Mouse (Mus musculus) T-helper 2 cell (primary cell): ENCODE measurements around the gene Ctsw.

Experiments
- in situ Hi-C: fragments of 300-600 bp; cut with MboI, MseI; formaldehyde crosslinking; loops from one replicate; pipeline ENCODE4 v1.15.1; 2025; ENCODE audit warnings: high pct_unique_total_duplicates

Gene Ctsw

GRCm38 (mm10) chr19:5488878-5489571 lies 20.7 kb upstream of the Ctsw start:
- in situ Hi-C loops = no loop called here

DNA sequence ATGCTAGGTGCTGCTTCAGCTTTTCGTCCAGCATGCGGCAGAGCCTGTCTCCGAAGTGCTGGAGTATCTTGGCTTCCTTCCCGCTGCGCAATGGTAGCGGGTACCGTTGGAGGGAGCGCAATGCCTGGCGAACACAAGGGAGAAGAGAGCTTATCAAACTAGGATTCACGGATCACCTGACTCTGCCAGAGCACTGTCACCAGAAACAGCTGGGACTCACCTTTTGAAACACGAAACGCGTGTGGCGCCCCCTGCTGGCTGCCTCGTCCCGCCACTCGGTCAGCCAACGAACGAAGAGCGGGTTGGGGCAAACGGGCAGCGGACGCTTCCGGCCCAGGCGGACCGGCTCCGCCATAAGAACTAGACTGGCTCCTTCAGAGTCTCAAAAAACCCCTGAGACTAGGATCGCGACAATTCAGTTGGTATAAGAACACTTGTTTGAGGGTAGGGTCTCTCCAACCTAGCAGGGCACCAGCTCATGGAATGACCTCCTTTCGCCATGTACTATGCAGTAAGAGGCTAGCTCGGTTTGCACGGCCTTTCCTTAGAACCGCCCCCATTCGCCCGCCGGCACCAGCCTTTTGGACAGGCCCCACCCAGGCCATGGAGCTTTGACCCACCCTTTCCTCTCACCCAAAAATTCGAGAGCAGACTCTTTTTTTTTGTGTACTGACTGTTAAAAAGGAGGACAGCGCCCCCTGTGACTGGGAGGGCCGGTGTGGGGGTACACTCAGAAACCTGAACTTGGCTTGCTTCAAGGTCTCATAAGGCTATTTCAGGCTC lies 19.7 kb upstream of the Ctsw start, which contains the start of gene Mus81:
Gene Mus81, minus strand, starts transcription at position 635 of the 783 bp plus-strand sequence.
- in situ Hi-C loops = no loop called here

DNA sequence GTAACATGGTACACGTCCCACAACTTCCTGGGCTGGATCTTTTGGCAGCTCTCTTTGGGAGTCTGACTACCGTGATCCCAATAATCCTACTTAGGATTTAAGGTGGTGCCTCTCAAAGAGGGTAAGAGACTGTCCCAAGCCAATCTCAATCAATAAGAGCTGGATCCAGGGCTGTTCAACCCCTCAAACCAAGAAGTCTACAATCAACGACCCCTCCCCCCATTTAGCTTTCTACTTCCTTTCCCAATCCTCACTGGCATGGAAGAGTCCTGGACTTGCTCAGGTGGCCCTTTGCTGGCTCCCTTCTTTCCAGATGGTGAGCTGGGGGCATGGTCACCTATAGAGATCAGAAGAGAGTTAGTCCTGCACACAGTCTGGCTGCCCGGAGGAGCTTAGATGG lies 18.5 kb upstream of the Ctsw start:
- in situ Hi-C loops = no loop called here

GRCm38 (mm10) chr19:5486286-5486685 lies 18.0 kb upstream of the Ctsw start:
- in situ Hi-C loops = no loop called here

GRCm38 (mm10) chr19:5485821-5486220 lies 17.5 kb upstream of the Ctsw start:
- in situ Hi-C loops = no loop called here

GRCm38 (mm10) chr19:5485371-5485770 lies 17.1 kb upstream of the Ctsw start:
- in situ Hi-C loops = no loop called here

DNA sequence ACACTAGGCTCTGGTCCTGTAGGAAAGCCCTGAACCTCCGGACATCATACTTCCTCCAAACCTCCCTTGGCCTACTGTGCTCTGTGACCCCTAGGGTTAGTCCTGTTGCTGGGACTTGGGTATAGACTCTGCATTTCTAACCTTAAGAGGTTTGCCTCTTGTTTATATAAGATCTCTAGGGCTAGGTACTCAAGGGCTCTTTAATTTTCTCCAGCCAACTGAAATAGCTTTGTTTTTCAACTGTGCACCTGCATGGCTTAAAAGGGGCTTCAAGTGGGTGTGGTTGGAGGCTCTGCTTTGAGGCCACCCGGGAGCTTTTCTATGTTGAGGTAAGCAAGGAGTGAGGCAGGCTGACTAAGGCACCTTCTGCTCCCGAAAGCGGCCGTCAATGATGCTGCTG lies 16.2 kb upstream of the Ctsw start:
- in situ Hi-C loops = no loop called here

- in situ Hi-C loops = no loop called here
These were observed 15.4 kb upstream of the Ctsw start for GRCm38 (mm10) chr19:5483386-5484359.

DNA sequence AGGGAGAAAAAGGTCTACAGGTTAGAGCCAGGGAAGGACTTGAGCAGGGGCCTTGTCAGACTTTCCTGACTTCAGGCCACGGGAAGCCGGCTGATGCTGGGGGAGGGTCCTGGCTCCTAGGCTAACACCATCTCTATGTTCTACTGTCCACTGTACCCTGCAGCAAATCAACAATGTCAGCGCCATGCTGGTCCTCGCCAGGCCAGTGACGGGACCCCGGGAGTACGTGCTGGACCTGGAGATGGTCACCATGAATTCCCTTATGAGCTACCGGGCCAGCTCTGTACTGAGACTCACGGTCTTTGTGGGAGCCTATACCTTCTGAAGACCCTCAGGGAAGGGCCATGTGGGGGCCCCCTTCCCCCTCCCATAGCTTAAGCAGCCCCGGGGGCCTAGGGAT lies 13.1 kb upstream of the Ctsw start:
- in situ Hi-C loops = no loop called here

DNA sequence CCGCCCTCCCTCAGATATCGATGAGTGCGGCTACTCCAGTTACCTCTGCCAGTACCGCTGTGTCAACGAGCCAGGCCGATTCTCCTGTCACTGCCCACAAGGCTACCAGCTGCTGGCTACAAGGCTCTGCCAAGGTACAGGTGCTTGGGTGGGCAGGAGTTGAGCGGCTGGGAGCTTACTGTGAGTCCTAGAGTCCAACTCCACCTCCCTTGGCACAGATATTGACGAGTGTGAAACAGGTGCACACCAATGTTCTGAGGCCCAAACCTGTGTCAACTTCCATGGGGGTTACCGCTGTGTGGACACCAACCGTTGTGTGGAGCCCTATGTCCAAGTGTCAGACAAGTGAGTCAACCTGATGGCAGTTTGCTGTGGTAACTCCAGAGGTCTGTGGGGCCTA lies 11.7 kb upstream of the Ctsw start:
- in situ Hi-C loops = no loop called here

DNA sequence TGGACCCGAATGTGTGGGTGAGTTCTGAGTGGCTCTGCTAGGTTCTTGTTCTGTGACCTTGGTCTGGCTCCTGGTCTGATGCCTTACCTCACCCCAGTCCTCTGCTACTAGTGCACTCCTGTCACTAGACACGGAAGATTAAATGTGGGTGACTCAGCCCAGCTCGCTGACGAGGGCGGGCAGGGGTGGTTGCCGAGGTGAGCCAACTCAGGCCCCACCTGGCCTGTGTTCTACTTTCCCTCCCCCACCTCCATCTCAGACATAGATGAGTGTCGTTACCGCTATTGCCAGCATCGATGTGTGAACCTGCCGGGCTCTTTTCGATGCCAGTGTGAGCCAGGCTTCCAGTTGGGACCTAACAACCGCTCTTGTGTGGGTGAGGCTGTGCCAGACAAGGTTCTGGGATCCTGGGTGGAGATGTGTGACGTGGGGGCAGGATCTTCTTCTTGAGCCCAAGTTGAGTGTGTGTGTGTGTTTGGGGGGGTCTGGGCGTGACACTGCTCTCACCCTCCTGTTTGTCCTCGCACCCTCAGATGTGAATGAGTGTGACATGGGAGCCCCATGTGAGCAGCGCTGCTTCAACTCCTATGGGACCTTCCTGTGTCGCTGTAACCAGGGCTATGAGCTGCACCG lies 9.5 kb upstream of the Ctsw start:
- in situ Hi-C loops = no loop called here

DNA sequence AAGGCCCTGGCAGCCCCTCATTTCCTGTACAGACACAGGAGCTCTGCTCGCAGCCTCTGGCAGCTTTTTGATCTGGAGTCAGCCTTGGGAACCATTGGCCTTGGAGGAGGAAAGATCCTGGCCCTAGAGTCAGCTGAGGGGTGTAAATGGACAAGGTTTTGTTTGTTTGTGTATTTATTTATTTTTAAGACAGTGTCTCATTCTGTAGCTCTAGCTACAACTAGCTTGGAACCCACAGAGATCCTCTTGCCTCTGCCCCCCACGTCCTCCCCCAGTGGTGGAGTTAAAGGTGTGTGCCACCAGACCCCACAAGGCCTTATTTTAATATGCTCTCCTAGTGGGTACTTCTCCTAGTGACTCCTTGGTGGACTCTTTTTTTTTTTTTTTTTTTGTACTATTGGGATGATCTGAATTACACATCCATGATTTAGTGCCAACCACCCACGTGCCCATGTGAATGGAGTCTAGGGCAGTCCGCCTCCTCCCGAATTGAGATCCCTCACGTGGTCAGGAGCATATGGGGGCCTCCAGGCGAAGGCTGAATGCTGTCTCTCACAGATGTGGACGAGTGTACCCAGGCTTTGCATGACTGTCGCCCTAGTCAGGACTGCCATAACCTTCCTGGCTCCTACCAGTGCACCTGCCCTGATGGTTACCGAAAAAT lies 8.8 kb upstream of the Ctsw start:
- in situ Hi-C loops = no loop called here

GRCm38 (mm10) chr19:5475069-5475714 lies 6.9 kb upstream of the Ctsw start:
- in situ Hi-C loops = no loop called here

- in situ Hi-C loops = no loop called here
These were observed 6.2 kb upstream of the Ctsw start for GRCm38 (mm10) chr19:5474281-5475068.

- in situ Hi-C loops = no loop called here
These were observed 5.4 kb upstream of the Ctsw start, which contains the start of gene Efemp2 for GRCm38 (mm10) chr19:5473720-5474119. Gene Efemp2 (plus strand): TSS chr19:5473954.

DNA sequence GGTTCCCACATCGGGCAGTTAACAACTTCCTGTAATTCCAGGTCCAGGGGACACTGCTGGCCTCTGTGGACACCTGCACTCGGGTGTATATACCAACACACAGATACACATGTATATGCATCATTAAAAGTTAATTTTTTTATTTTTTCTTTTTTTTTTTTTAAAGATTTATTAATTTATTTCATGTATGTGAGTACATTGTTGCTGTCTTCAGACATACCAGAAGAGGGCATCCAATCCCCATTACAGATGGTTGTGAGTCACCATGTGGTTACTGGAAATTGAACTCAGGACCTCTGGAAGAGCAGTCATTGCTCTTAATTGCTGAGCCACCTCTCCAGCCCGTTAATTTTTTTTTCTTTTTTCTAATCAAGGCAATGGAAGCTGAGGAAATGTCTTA lies 4.5 kb upstream of the Ctsw start:
- in situ Hi-C loops = no loop called here

DNA sequence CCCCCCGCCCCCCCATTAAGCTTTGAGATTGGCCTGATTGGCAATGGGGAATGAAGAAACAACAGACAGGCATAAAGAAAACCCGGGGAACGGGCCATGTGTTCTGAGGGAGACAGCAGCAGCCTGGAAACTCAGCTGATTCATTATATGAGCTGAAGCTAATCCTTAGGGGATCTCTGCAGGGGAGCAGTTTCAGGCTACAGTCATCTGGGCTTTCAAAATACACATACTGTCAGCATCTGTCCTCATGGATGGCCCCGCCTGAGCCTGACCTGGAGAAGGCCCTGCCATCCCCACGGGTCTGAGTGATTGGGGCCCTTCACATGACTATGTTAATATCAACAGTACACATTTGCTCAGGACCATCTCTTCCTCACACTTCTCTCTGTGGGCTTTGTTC lies 3.5 kb upstream of the Ctsw start:
- in situ Hi-C loops = no loop called here

DNA sequence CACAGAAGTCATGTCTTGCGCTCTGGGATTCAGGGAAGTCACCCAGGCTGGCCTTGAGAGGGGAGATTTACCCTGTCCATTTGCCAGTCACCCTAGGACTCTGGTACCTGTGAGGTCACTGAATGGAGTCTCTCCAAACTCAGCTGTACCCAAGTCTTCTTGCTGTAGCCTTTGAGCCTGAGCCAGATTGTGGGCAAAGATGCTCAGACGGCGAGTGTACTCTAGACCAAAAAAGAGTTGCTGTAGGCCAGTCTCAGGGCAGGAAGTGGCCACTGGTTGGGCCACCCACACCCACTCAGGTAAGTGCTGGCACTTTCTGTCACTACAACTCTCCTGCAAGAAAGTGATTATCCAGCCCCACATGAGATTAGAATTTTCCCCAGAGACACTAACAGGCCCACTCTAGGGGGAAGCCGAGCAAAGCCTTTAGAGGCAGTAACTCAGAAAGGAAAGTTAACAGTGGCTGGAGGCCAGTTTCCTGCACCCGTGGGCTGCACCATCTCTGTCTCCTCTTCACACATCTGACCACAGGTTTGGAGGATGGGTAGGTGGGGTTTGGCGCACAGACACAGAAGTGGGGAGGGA lies 1.3 kb downstream of the Ctsw start:
- in situ Hi-C loops = no loop called here

DNA sequence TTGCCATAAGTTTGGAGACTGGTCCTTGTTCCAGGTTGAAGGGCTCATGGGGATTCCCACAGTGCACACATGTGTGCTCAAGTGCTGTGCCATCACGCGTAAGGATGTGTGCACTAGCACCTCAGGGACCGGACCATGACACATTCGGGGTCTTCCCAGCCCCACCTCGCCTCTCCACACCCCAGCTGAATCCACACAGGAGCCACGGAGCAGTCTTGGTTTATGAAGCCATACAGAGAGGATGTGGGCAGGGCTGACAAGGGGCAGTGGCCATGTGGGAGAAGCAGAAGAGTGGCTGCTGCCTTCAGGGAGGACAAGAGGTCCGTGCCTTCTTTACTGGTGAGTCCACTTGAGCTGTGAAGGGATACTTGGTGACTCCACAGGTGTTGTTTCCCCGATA lies 3.3 kb downstream of the Ctsw start:
- in situ Hi-C loops = no loop called here
